Mouse (Mus musculus) testis, adult 2 months (tissue): Measurements from ENCODE around the gene Ccn6. TPM values are rescaled to one million over a fixed set of nuclear protein-coding genes. Genes with fewer than 3 reads are reported as not detected.

Experiments used
- H3K27ac ChIP-seq: fragments of 200-500 bp; 2 replicates; pipeline ENCODE4 v1.5.1; 2012; ENCODE audit warnings: low read depth, low read length; ENCODE audit not compliant: control insufficient read depth, insufficient read depth
- H3K27me3 ChIP-seq: fragments of 200-500 bp; 2 replicates; pipeline ENCODE4 v1.6.1; 2012; ENCODE audit warnings: mild to moderate bottlenecking, low read length, moderate library complexity; ENCODE audit not compliant: control insufficient read depth, insufficient read depth
- H3K36me3 ChIP-seq: fragments of 200-500 bp; 2 replicates; pipeline ENCODE4 v1.6.1; 2012; ENCODE audit warnings: mild to moderate bottlenecking, low read length; ENCODE audit not compliant: control insufficient read depth, insufficient read depth
- H3K4me1 ChIP-seq: fragments of 200-500 bp; 2 replicates; pipeline ENCODE4 v1.6.1; 2012; ENCODE audit warnings: low read length; ENCODE audit not compliant: control insufficient read depth, insufficient read depth
- H3K4me3 ChIP-seq: fragments of 200-500 bp; 2 replicates; pipeline ENCODE4 v1.5.1; 2012; ENCODE audit warnings: low read depth, mild to moderate bottlenecking, low read length, moderate library complexity, mixed read lengths; ENCODE audit not compliant: control insufficient read depth
- CTCF ChIP-seq: fragments of 200-500 bp; IDR thresholded peaks from 2 replicates; pipeline ENCODE4 v1.5.1; 2012; ENCODE audit warnings: low read depth, mild to moderate bottlenecking, inconsistent platforms, low read length, moderate library complexity; ENCODE audit not compliant: control insufficient read depth, insufficient read depth, insufficient replicate concordance
- POLR2A ChIP-seq: fragments of 200-500 bp; IDR thresholded peaks from 2 replicates; pipeline ENCODE4 v1.6.1; 2012; ENCODE audit warnings: low read depth, mild to moderate bottlenecking, inconsistent platforms, low read length, moderate library complexity; ENCODE audit not compliant: control insufficient read depth
- polyA plus RNA-seq: library from polyadenylated mRNA; depleted of rRNA; stranded (reverse); fragments of >200 nt; gene quantifications from 2 replicates; pipeline ENCODE4 v1.2.3, GENCODE M21; 2012; rRNA removed

Ccn6 gene
- polyA plus RNA-seq, 1 experiment = not detected

GRCm38 (mm10) chr10:39104803-39105449 is 58.7 kb downstream of the Ccn6 start:
- no peaks in the 10 kb centered on the region for H3K4me1 ChIP-seq
- H3K4me3 ChIP-seq = no peak overlapping the region
- no peak for TF ChIP-seq CTCF
- TF ChIP-seq POLR2A = no peak
- H3K36me3 ChIP-seq = no peaks in the 10 kb centered on the region
- H3K27me3 ChIP-seq = no peaks in the 10 kb centered on the region
- no peak overlapping the region for H3K27ac ChIP-seq

Other genes starting within 250 kb of the Ccn6 start
- 2.2 and 2.3 TPM in 2 replicates for gene Lama4, start 198.3 kb downstream of the Ccn6 start, polyA plus RNA-seq
- 1,082 and 1,286 TPM in 2 replicates for gene Fam229b, start 29.9 kb downstream of the Ccn6 start, polyA plus RNA-seq
- 5.5 and 6.4 TPM in 2 replicates for gene Tube1, start 29.8 kb downstream of the Ccn6 start, polyA plus RNA-seq
- 15.0 and 18.8 TPM in 2 replicates for gene Fyn, start 205.1 kb upstream of the Ccn6 start, polyA plus RNA-seq